Mouse (Mus musculus) heart, adult 2 months (tissue): ENCODE data around the gene Fto.

Source experiments
- CTCF ChIP-seq: fragments of 200-600 bp; IDR thresholded peaks from 2 replicates; pipeline ENCODE4 v1.8.1; 2022; ENCODE audit warnings: antibody characterized with exemption, mild to moderate bottlenecking, moderate library complexity
- EP300 ChIP-seq: fragments of 200-500 bp; IDR thresholded peaks from 2 replicates; pipeline ENCODE4 v1.6.1; 2011; ENCODE audit warnings: low read depth, low read length, control low read depth; ENCODE audit not compliant: insufficient read depth

- no peak for TF ChIP-seq EP300
- no peak for TF ChIP-seq CTCF
Observed at GRCm38 (mm10) chr8:91381543-91382106, 68.3 kb downstream of the Fto start.
